Mouse (Mus musculus) hindbrain, embryonic 13.5 days (tissue): Measurements from ENCODE around the gene Errfi1. TPM values are rescaled to one million over a fixed set of nuclear protein-coding genes. Genes with fewer than 3 reads are reported as not detected.
A peak's percentile ranks its signal among the peaks of the same experiment; 100 is the strongest.

Experiments
- ATAC-seq: fragments of 200-750 bp; cut with Nextera tagmentation; 2 replicates; pipeline ENCODE4 v1.8.0; 2017; ENCODE audit warnings: moderate TSS enrichment; ENCODE audit not compliant: low FRiP score
- H3K27ac ChIP-seq: fragments of 300-500 bp; sonication (generic); 2 replicates; pipeline ENCODE4 v1.5.1; 2015; ENCODE audit warnings: inconsistent platforms, mild to moderate bottlenecking, moderate library complexity
- H3K27me3 ChIP-seq: fragments of 300-500 bp; sonication (generic); 2 replicates; pipeline ENCODE4 v1.6.1; 2015; ENCODE audit warnings: mild to moderate bottlenecking, inconsistent platforms
- H3K36me3 ChIP-seq: fragments of 300-500 bp; sonication (generic); 2 replicates; pipeline ENCODE4 v1.6.1; 2015; ENCODE audit warnings: mild to moderate bottlenecking, inconsistent platforms
- H3K4me1 ChIP-seq: fragments of 300-500 bp; sonication (generic); replicated peaks from 2 replicates; pipeline ENCODE4 v1.6.1; 2015; ENCODE audit warnings: inconsistent platforms
- H3K4me2 ChIP-seq: fragments of 300-500 bp; sonication (generic); 2 replicates; pipeline ENCODE4 v1.6.1; 2015; ENCODE audit warnings: inconsistent platforms, mild to moderate bottlenecking, moderate library complexity
- H3K4me3 ChIP-seq: fragments of 300-500 bp; sonication (generic); 2 replicates; pipeline ENCODE4 v1.5.1; 2015; ENCODE audit warnings: mild to moderate bottlenecking, inconsistent platforms
- H3K9ac ChIP-seq: fragments of 300-500 bp; sonication (generic); 2 replicates; pipeline ENCODE4 v1.6.1; 2015; ENCODE audit warnings: mild to moderate bottlenecking, inconsistent platforms
- H3K9me3 ChIP-seq: fragments of 300-500 bp; sonication (generic); 2 replicates; pipeline ENCODE4 v1.6.1; 2016; ENCODE audit warnings: inconsistent platforms
- WGBS: fragments of 180-500 bp; shearing (Covaris S2); methylation state at CpG from one replicate; pipeline ENCODE4 v1.1.7; 2015; 5-methylcytosine and 5-hydroxymethylcytosine counted together
- polyA plus RNA-seq: library from polyadenylated mRNA; unstranded; fragments of >200 nt; fragmentation: Nextera tagmentation; extraction: Ambion mirVana; gene quantifications from 2 replicates; pipeline ENCODE4 v1.2.1, GENCODE M21; 2015

The Errfi1 gene
- polyA plus RNA-seq = 29.0 and 29.5 TPM in 2 replicates

- ATAC-seq = peak; percentile 5; the same call in 1 of the 2 replicates
- no peaks in the 10 kb centered on the region for H3K36me3 ChIP-seq
- H3K4me3 ChIP-seq = peak within 1 kb of the TSS; percentile 78
- peak within 1 kb of the TSS; percentile 98 for H3K27ac ChIP-seq
- peaks cover 25% of the 10 kb centered on the region for H3K4me1 ChIP-seq
- 0 out of 2 replicates have a peak, but pooled peaks cover 3% of the 10 kb centered on the region for H3K27me3 ChIP-seq
- H3K4me2 ChIP-seq = peak within 1 kb of the TSS; percentile 59
- no peaks in the 10 kb centered on the region for H3K9me3 ChIP-seq
- peak within 1 kb of the TSS; percentile 90 for H3K9ac ChIP-seq
- 50% methylated on average over 13 of the region's 13 CpGs for whole genome bisulfite sequencing
Observed at GRCm38 (mm10) chr4:150853680-150854461, at the start of gene Errfi1. Gene Errfi1 (plus strand): TSS chr4:150853919.

GRCm38 (mm10) chr4:150804204-150804603, 49.5 kb upstream of the Errfi1 start:
- Histone ChIP-seq H3K27ac (no peak overlapping the region), H3K4me1 (no peaks in the 10 kb centered on the region), H3K36me3 (no peaks in the 10 kb centered on the region), H3K4me2 (no peak overlapping the region), H3K9ac (no peak overlapping the region), H3K4me3 (no peak overlapping the region), H3K9me3 (no peaks in the 10 kb centered on the region), H3K27me3 (no peaks in the 10 kb centered on the region)
- no peak for ATAC-seq
- 78% methylated on average over 6 of the region's 6 CpGs for WGBS

- no peak overlapping the region for H3K27ac ChIP-seq
- H3K9ac ChIP-seq = no peak overlapping the region
- WGBS = 79% methylated on average over 20 of the region's 20 CpGs
- no peak for ATAC-seq
- no peaks in the 10 kb centered on the region for H3K27me3 ChIP-seq
- no peak overlapping the region for H3K4me2 ChIP-seq
- no peaks in the 10 kb centered on the region for H3K9me3 ChIP-seq
- no peak overlapping the region for H3K4me3 ChIP-seq
- no peaks in the 10 kb centered on the region for H3K36me3 ChIP-seq
- H3K4me1 ChIP-seq = no peaks in the 10 kb centered on the region
Observed at GRCm38 (mm10) chr4:150807727-150808470, 45.8 kb upstream of the Errfi1 start.

- Histone ChIP-seq H3K4me3 (no peak overlapping the region), H3K9ac (no peak overlapping the region), H3K27ac (no peak overlapping the region), H3K4me1 (no peaks in the 10 kb centered on the region), H3K36me3 (no peaks in the 10 kb centered on the region), H3K4me2 (no peak overlapping the region), H3K9me3 (no peaks in the 10 kb centered on the region), H3K27me3 (no peaks in the 10 kb centered on the region)
- WGBS = 78% methylated on average over 12 of the region's 12 CpGs
- ATAC-seq = no peak
Observed at GRCm38 (mm10) chr4:150808471-150808847, 45.3 kb upstream of the Errfi1 start.

GRCm38 (mm10) chr4:150809323-150809722, 44.4 kb upstream of the Errfi1 start:
- no peaks in the 10 kb centered on the region for H3K36me3 ChIP-seq
- no peak for ATAC-seq
- no peak overlapping the region for H3K27ac ChIP-seq
- WGBS = 65% methylated on average over 9 of the region's 9 CpGs
- H3K4me2 ChIP-seq = no peak overlapping the region
- no peaks in the 10 kb centered on the region for H3K27me3 ChIP-seq
- H3K4me3 ChIP-seq = no peak overlapping the region
- no peaks in the 10 kb centered on the region for H3K4me1 ChIP-seq
- no peak overlapping the region for H3K9ac ChIP-seq
- H3K9me3 ChIP-seq = no peaks in the 10 kb centered on the region

- WGBS = 86% methylated on average over 4 of the region's 4 CpGs
Observed at GRCm38 (mm10) chr4:150815144-150815543, 38.6 kb upstream of the Errfi1 start.

GRCm38 (mm10) chr4:150816414-150816951, 37.2 kb upstream of the Errfi1 start:
- Histone ChIP-seq H3K9me3 (no peaks in the 10 kb centered on the region), H3K4me2 (no peak overlapping the region), H3K27ac (no peak overlapping the region), H3K27me3 (no peaks in the 10 kb centered on the region), H3K36me3 (no peaks in the 10 kb centered on the region), H3K9ac (no peak overlapping the region), H3K4me1 (peaks cover 11% of the 10 kb centered on the region), H3K4me3 (no peak overlapping the region)
- WGBS = 87% methylated on average over 13 of the region's 13 CpGs
- no peak for ATAC-seq

More at GRCm38 (mm10) chr4:150815144-150815543, 38.6 kb upstream of the Errfi1 start:
- Histone ChIP-seq H3K4me3 (no peak overlapping the region), H3K27me3 (no peaks in the 10 kb centered on the region), H3K4me2 (no peak overlapping the region), H3K27ac (no peak overlapping the region), H3K36me3 (no peaks in the 10 kb centered on the region), H3K9ac (no peak overlapping the region), H3K9me3 (no peaks in the 10 kb centered on the region), H3K4me1 (peaks cover 11% of the 10 kb centered on the region)
- ATAC-seq = no peak

GRCm38 (mm10) chr4:150819126-150819910, 34.4 kb upstream of the Errfi1 start:
- no peaks in the 10 kb centered on the region for H3K9me3 ChIP-seq
- ATAC-seq = no peak
- no peak overlapping the region for H3K27ac ChIP-seq
- H3K4me3 ChIP-seq = no peak overlapping the region
- no peaks in the 10 kb centered on the region for H3K36me3 ChIP-seq
- WGBS = 71% methylated on average over 12 of the region's 12 CpGs
- H3K9ac ChIP-seq = no peak overlapping the region
- peaks cover 21% of the 10 kb centered on the region for H3K4me1 ChIP-seq
- no peaks in the 10 kb centered on the region; the same call in 1 of the 2 replicates for H3K27me3 ChIP-seq
- H3K4me2 ChIP-seq = no peak overlapping the region

- Histone ChIP-seq H3K9me3 (no peaks in the 10 kb centered on the region), H3K4me3 (no peak overlapping the region), H3K4me1 (peaks cover 32% of the 10 kb centered on the region), H3K4me2 (no peak overlapping the region), H3K27me3 (no peaks in the 10 kb centered on the region; the same call in 1 of the 2 replicates), H3K9ac (no peak overlapping the region), H3K36me3 (no peaks in the 10 kb centered on the region), H3K27ac (no peak overlapping the region)
- WGBS = 73% methylated on average over 8 of the region's 8 CpGs
- ATAC-seq = no peak
Observed at GRCm38 (mm10) chr4:150821381-150821780, 32.3 kb upstream of the Errfi1 start.

- peaks cover 31% of the 10 kb centered on the region for H3K4me1 ChIP-seq
- H3K27ac ChIP-seq = no peak overlapping the region
- H3K9ac ChIP-seq = no peak overlapping the region
- H3K36me3 ChIP-seq = no peaks in the 10 kb centered on the region
- no peaks in the 10 kb centered on the region for H3K9me3 ChIP-seq
- WGBS = 87% methylated on average over 9 of the region's 9 CpGs
- H3K27me3 ChIP-seq = no peaks in the 10 kb centered on the region; the same call in 1 of the 2 replicates
- H3K4me3 ChIP-seq = no peak overlapping the region
- no peak overlapping the region for H3K4me2 ChIP-seq
- ATAC-seq = no peak
Observed at GRCm38 (mm10) chr4:150822624-150823023, 31.1 kb upstream of the Errfi1 start.

GRCm38 (mm10) chr4:150823614-150824480, 29.9 kb upstream of the Errfi1 start:
- 42% methylated on average over 21 of the region's 24 CpGs for WGBS
- no peaks in the 10 kb centered on the region; the same call in 1 of the 2 replicates for H3K27me3 ChIP-seq
- no peaks in the 10 kb centered on the region for H3K9me3 ChIP-seq
- no peaks in the 10 kb centered on the region for H3K36me3 ChIP-seq
- H3K9ac ChIP-seq = no peak overlapping the region
- no peak for ATAC-seq
- no peak overlapping the region for H3K4me3 ChIP-seq
- peaks cover 27% of the 10 kb centered on the region for H3K4me1 ChIP-seq
- no peak overlapping the region for H3K27ac ChIP-seq
- no peak overlapping the region for H3K4me2 ChIP-seq
